ENCODE assay signal across 28 mouse cellular contexts in genomic region chr6:137814006-137814405, GRCm38 (mm10). TPM values are rescaled to one million over a fixed set of nuclear protein-coding genes. Genes with fewer than 3 reads are reported as not detected.
DNase-seq lines count a peak whose midpoint lies in the region; ATAC-seq and TF ChIP-seq lines count a peak whose summit lies in the region.
"Had no signal": no experiment of that assay in that cellular context is flagged by ENCODE, and none has a peak within 500 bp of the region (broad histone marks: within the 10 kb centered on the region; RNA-seq: fewer than 3 reads in every experiment).

No protein-coding gene starts in this region.

- DNase-seq in kidney, postnatal 0 days (ENCODE audit: low spot score) = no peak
- DNase-seq in kidney, adult 2 months = no peak
- DNase-seq in G1E (ENCODE audit: low spot score) = no peak
- peak; percentile 88 for DNase-seq in adrenal gland, adult 2 months
- DNase-seq in adrenal gland, postnatal 36 days = peak; percentile 72 to 82
- DNase-seq in layer of hippocampus, postnatal 25 days (ENCODE audit: extremely low spot score in 1 of 2, low spot score in 1 of 2) = no peak
- DNase-seq in testis, postnatal 14 days (ENCODE audit: low spot score) = no peak
- DNase-seq: cerebellum, adult 11 months; cerebellum, adult 9-11 months; forebrain, postnatal 0 days; gastrocnemius, postnatal 14 days; heart, postnatal 36 days; kidney, postnatal 25 days; lung, embryonic 14.5 days; lung, postnatal 14 days; midbrain, embryonic 14.5 days; right cerebral cortex, postnatal 25 days; thymus, postnatal 14 days had no signal

- no peaks in the 10 kb centered on the region for H3K36me3 ChIP-seq in kidney, postnatal 0 days (ENCODE audit: insufficient read depth, low read length)
- H3K36me3 ChIP-seq in kidney, adult 2 months (ENCODE audit: control insufficient read depth, insufficient read depth, low read length) = no peaks in the 10 kb centered on the region
- H3K36me3 ChIP-seq in G1E (replicated peaks) = peaks cover 59% of the 10 kb centered on the region
- H3K36me3 ChIP-seq: embryonic facial prominence, embryonic 13.5 days; heart, embryonic 15.5 days; hindbrain, embryonic 12.5 days; intestine, embryonic 15.5 days; limb, embryonic 13.5 days; stomach, embryonic 15.5 days had no signal

- WGBS in kidney, postnatal 0 days = 89% methylated on average over 1 of the region's 1 CpGs
- WGBS in kidney, adult 2 months = 69% methylated on average over 1 of the region's 1 CpGs

- H3K4me3 ChIP-seq in kidney, postnatal 0 days (replicated peaks; ENCODE audit: low read depth, low read length) = no peak overlapping the region
- H3K4me3 ChIP-seq in kidney, adult 2 months (ENCODE audit: insufficient read depth, low read depth, low read length) = no peak overlapping the region
- H3K4me3 ChIP-seq in G1E (ENCODE audit: low read depth, low read length) = no peak overlapping the region
- H3K4me3 ChIP-seq: embryonic facial prominence, embryonic 13.5 days; forebrain, embryonic 10.5 days; heart, embryonic 15.5 days; hindbrain, embryonic 12.5 days; intestine, embryonic 15.5 days; limb, embryonic 13.5 days; stomach, embryonic 15.5 days had no signal

- ATAC-seq in kidney, postnatal 0 days (replicated peaks; ENCODE audit: low FRiP score, low read depth) = 0 out of 2 replicates have a peak, but pooled peaks have one; percentile 6
- ATAC-seq in G1E (ENCODE audit: extremely low read depth, insufficient number of reproducible peaks, low FRiP score, poor library complexity, severe bottlenecking) = peak; percentile 78
- ATAC-seq: forebrain, postnatal 0 days; hindbrain, postnatal 0 days; intestine, embryonic 15.5 days had no signal

- H3K4me2 ChIP-seq in kidney, postnatal 0 days (ENCODE audit: low read length) = no peak overlapping the region
- H3K4me2 ChIP-seq: embryonic facial prominence, embryonic 13.5 days; heart, embryonic 15.5 days; hindbrain, embryonic 12.5 days; intestine, embryonic 15.5 days; limb, embryonic 13.5 days; lung, embryonic 14.5 days; stomach, embryonic 15.5 days had no signal

- TF ChIP-seq CTCF in kidney, postnatal 0 days (IDR thresholded peaks at IDR 0.05; ENCODE audit: low read depth) = no peak
- no peak for TF ChIP-seq CTCF in kidney, adult 2 months (conservative IDR thresholded peaks at IDR 0.05; ENCODE audit: insufficient read depth, insufficient read length, low read depth, low read length)
- TF ChIP-seq CTCF in G1E (IDR thresholded peaks at IDR 0.05; ENCODE audit: low read depth, low read length) = no peak

- no peaks in the 10 kb centered on the region for H3K9me3 ChIP-seq in kidney, postnatal 0 days (replicated peaks; ENCODE audit: low read length)
- no peaks in the 10 kb centered on the region for H3K9me3 ChIP-seq in G1E (replicated peaks)
- H3K9me3 ChIP-seq: embryonic facial prominence, embryonic 13.5 days; forebrain, embryonic 10.5 days; heart, embryonic 15.5 days; hindbrain, embryonic 12.5 days; intestine, embryonic 15.5 days; limb, embryonic 13.5 days; stomach, embryonic 15.5 days had no signal

- H3K4me1 ChIP-seq in kidney, postnatal 0 days (replicated peaks; ENCODE audit: insufficient read depth, low read length) = no peaks in the 10 kb centered on the region
- H3K4me1 ChIP-seq in kidney, adult 2 months (ENCODE audit: control insufficient read depth, insufficient read depth, low read length) = 0 out of 2 replicates have a peak, but pooled peaks cover 4% of the 10 kb centered on the region
- H3K4me1 ChIP-seq in G1E (ENCODE audit: insufficient read depth, low read depth, low read length) = no peaks in the 10 kb centered on the region
- H3K4me1 ChIP-seq: embryonic facial prominence, embryonic 13.5 days; heart, embryonic 15.5 days; hindbrain, embryonic 12.5 days; intestine, embryonic 15.5 days; stomach, embryonic 15.5 days had no signal

- no peaks in the 10 kb centered on the region for H3K27me3 ChIP-seq in kidney, postnatal 0 days (ENCODE audit: insufficient read depth, low read length)
- no peaks in the 10 kb centered on the region for H3K27me3 ChIP-seq in kidney, adult 2 months (replicated peaks; ENCODE audit: control insufficient read depth, insufficient read depth, low read length)
- no peaks in the 10 kb centered on the region for H3K27me3 ChIP-seq in G1E (ENCODE audit: insufficient read depth, low read length)
- H3K27me3 ChIP-seq: CH12.LX; embryonic facial prominence, embryonic 13.5 days; heart, embryonic 15.5 days; hindbrain, embryonic 12.5 days; intestine, embryonic 15.5 days; limb, embryonic 13.5 days; stomach, embryonic 15.5 days had no signal

- TF ChIP-seq POLR2A in kidney, adult 2 months (IDR thresholded peaks at IDR 0.05; ENCODE audit: low read depth, low read length) = no peak

- no peak overlapping the region for H3K27ac ChIP-seq in kidney, postnatal 0 days
- no peak overlapping the region for H3K27ac ChIP-seq in kidney, adult 2 months (ENCODE audit: insufficient read depth, low read depth, low read length)
- H3K27ac ChIP-seq: embryonic facial prominence, embryonic 13.5 days; forebrain, embryonic 10.5 days; heart, embryonic 15.5 days; hindbrain, embryonic 12.5 days; hindbrain, postnatal 0 days; intestine, embryonic 15.5 days; limb, embryonic 13.5 days; liver, embryonic 14.5 days; stomach, embryonic 15.5 days had no signal

- H3K9ac ChIP-seq in kidney, postnatal 0 days (ENCODE audit: low read depth, low read length) = no peak overlapping the region
- H3K9ac ChIP-seq: embryonic facial prominence, embryonic 13.5 days; forebrain, postnatal 0 days; heart, embryonic 15.5 days; hindbrain, embryonic 12.5 days; intestine, embryonic 15.5 days; limb, embryonic 13.5 days; liver, embryonic 14.5 days; lung, embryonic 14.5 days; stomach, embryonic 15.5 days had no signal

RNA-seq across cellular contexts. Expression of gene Dera, which starts 59.7 kb away (rescaled TPM):
- 85.5 and 92.3 TPM in 2 replicates for polyA plus RNA-seq in kidney, postnatal 0 days (2015; fragmentation: Nextera tagmentation; extraction: Ambion mirVana)
- polyA plus RNA-seq in kidney, adult 2 months (2012; rRNA removed) = 36.0 and 38.2 TPM in 2 replicates
- total RNA-seq in G1E (2014; fragmentation: Nextera tagmentation) = 48.4 and 51.2 TPM in 2 replicates
- total RNA-seq in G1E (2017) = 69.4 and 73.5 TPM in 2 replicates
- polyA plus RNA-seq in G1E (2012) = 34.5 and 47.6 TPM in 2 replicates
- 10 to 100 TPM; 12.6 to 22.5 TPM for total RNA-seq in adrenal gland, adult 2 months (2021)
- polyA plus RNA-seq in adrenal gland, adult 2 months (2012; rRNA removed) = 4.1 and 5.1 TPM in 2 replicates
- 10 to 100 TPM; 14.2 to 25.2 TPM for total RNA-seq in adrenal gland, postnatal 36 days (2021)
- total RNA-seq in layer of hippocampus, postnatal 25 days (2021) = 1 to 10 TPM; 4.8 to 5.3 TPM

Comparison
In these comparisons a context has a peak if more than half of its experiments do, and no peak if none do; other contexts are left out.
1. DNase-seq: peak in adrenal gland, adult 2 months (single experiment) and adrenal gland, postnatal 36 days (2 of 2); none in kidney, postnatal 0 days (single experiment), kidney, adult 2 months (single experiment), G1E (single experiment), layer of hippocampus, postnatal 25 days (0 of 2) and testis, postnatal 14 days (single experiment).